ENCODE assay signal across 8 mouse cellular contexts in genomic region chr13:21233732-21234705, GRCm38 (mm10). TPM values are rescaled to one million over a fixed set of nuclear protein-coding genes. Genes with fewer than 3 reads are reported as not detected.
DNase-seq lines count a peak whose midpoint lies in the region; ATAC-seq and TF ChIP-seq lines count a peak whose summit lies in the region.

No protein-coding gene starts in this region.

- peaks cover 3% of the 10 kb centered on the region; the same call in 1 of the 2 replicates for H3K4me1 ChIP-seq in forebrain, embryonic 14.5 days (ENCODE audit: control insufficient read depth, insufficient read depth, low read length)
- no peaks in the 10 kb centered on the region for H3K4me1 ChIP-seq in liver, postnatal 0 days (ENCODE audit: insufficient read depth)
- H3K4me1 ChIP-seq in neural tube, embryonic 13.5 days (replicated peaks): peaks cover 5% of the 10 kb centered on the region; the same call in 1 of the 2 replicates

- WGBS in forebrain, embryonic 14.5 days: under 1% methylated on average over 43 of the region's 43 CpGs
- under 1% methylated on average over 43 of the region's 43 CpGs for WGBS in liver, postnatal 0 days (ENCODE audit: insufficient replicate concordance)
- 1% methylated on average over 43 of the region's 43 CpGs for WGBS in neural tube, embryonic 13.5 days

- no peaks in the 10 kb centered on the region for H3K27me3 ChIP-seq in forebrain, embryonic 14.5 days (replicated peaks; ENCODE audit: control insufficient read depth, insufficient read depth, low read length)
- H3K27me3 ChIP-seq in liver, postnatal 0 days (ENCODE audit: insufficient read depth, low read length): no peaks in the 10 kb centered on the region
- no peaks in the 10 kb centered on the region; the same call in 1 of the 2 replicates for H3K27me3 ChIP-seq in neural tube, embryonic 13.5 days

- intact Hi-C loops in heart, postnatal 14 days (cut with DNase I): loop anchor here (2.0 to 5.0 kb wide), 2 partner anchors 41 to 72 kb away; no protein-coding TSS in a partner anchor

- H3K9me3 ChIP-seq in forebrain, embryonic 14.5 days (replicated peaks; ENCODE audit: control insufficient read depth, low read length): no peaks in the 10 kb centered on the region
- H3K9me3 ChIP-seq in liver, postnatal 0 days (ENCODE audit: low read length): no peaks in the 10 kb centered on the region
- no peaks in the 10 kb centered on the region for H3K9me3 ChIP-seq in neural tube, embryonic 13.5 days

- H3K27ac ChIP-seq in forebrain, embryonic 14.5 days (ENCODE audit: low read depth, low read length): 0 out of 2 replicates have a peak overlapping the region, but pooled peaks have one; percentile 10
- H3K27ac ChIP-seq in liver, postnatal 0 days (ENCODE audit: low read depth): no peak overlapping the region
- H3K27ac ChIP-seq in neural tube, embryonic 13.5 days (replicated peaks): 0 out of 2 replicates have a peak overlapping the region, but pooled peaks have one; percentile 28

- TF ChIP-seq EP300 in liver, postnatal 0 days (IDR thresholded peaks at IDR 0.05; ENCODE audit: low read depth): no peak

- DNase-seq in ES-CJ7 (ENCODE audit: low read depth, low spot score): peak; percentile 93
- DNase-seq in cerebellum, adult 11 months: peak; percentile 83
- DNase-seq in forebrain, embryonic 14.5 days (ENCODE audit: low spot score): peak; percentile 92
- DNase-seq in heart, postnatal 14 days: peak; percentile 71 to 74
- peak; percentile 84 for DNase-seq in layer of hippocampus, adult 11-12 months (ENCODE audit: low spot score)
- peak; percentile 79 for DNase-seq in liver, postnatal 0 days
- peak; percentile 73 for DNase-seq in telencephalon, adult 2 months (ENCODE audit: low read depth, low spot score)

- TF ChIP-seq CTCF in liver, postnatal 0 days (IDR thresholded peaks at IDR 0.05; ENCODE audit: low read depth): peak; percentile 86

- peak overlapping the region; percentile 40 for H3K4me3 ChIP-seq in forebrain, embryonic 14.5 days (ENCODE audit: low read depth, low read length)
- H3K4me3 ChIP-seq in liver, postnatal 0 days (ENCODE audit: low read depth, low read length): peak overlapping the region; percentile 55
- peak overlapping the region; percentile 50 for H3K4me3 ChIP-seq in neural tube, embryonic 13.5 days

- peak overlapping the region; percentile 56 for H3K4me2 ChIP-seq in forebrain, embryonic 14.5 days (ENCODE audit: low read length)
- H3K4me2 ChIP-seq in liver, postnatal 0 days (ENCODE audit: low read depth, low read length): peak overlapping the region; percentile 86
- H3K4me2 ChIP-seq in neural tube, embryonic 13.5 days: peak overlapping the region; percentile 71

- H3K9ac ChIP-seq in forebrain, embryonic 14.5 days (ENCODE audit: low read length): peak overlapping the region; percentile 43; the same call in 1 of the 2 replicates
- H3K9ac ChIP-seq in liver, postnatal 0 days (replicated peaks): peak overlapping the region; percentile 51; the same call in 1 of the 2 replicates
- peak overlapping the region; percentile 60 for H3K9ac ChIP-seq in neural tube, embryonic 13.5 days

- no peaks in the 10 kb centered on the region for H3K36me3 ChIP-seq in forebrain, embryonic 14.5 days (ENCODE audit: control insufficient read depth, insufficient read depth, low read length)
- no peaks in the 10 kb centered on the region for H3K36me3 ChIP-seq in liver, postnatal 0 days (replicated peaks; ENCODE audit: insufficient read depth, low read length)
- no peaks in the 10 kb centered on the region for H3K36me3 ChIP-seq in neural tube, embryonic 13.5 days

- ATAC-seq in forebrain, embryonic 14.5 days: peak; percentile 97
- peak; percentile 95 for ATAC-seq in liver, postnatal 0 days
- peak; percentile 95 for ATAC-seq in neural tube, embryonic 13.5 days (ENCODE audit: low read depth)

RNA-seq across cellular contexts. Expression of gene Trim27, which starts 54.8 kb away (rescaled TPM):
- polyA plus RNA-seq in forebrain, embryonic 14.5 days (2014; fragmentation: Nextera tagmentation; extraction: Ambion mirVana): 80.7 and 82.3 TPM in 2 replicates
- total RNA-seq in heart, postnatal 14 days (2021): 10 to 100 TPM; 22.3 to 22.7 TPM
- 36.5 and 36.7 TPM in 2 replicates for polyA plus RNA-seq in liver, postnatal 0 days (2015; fragmentation: Nextera tagmentation; extraction: Ambion mirVana)
- 82.9 and 88.9 TPM in 2 replicates for polyA plus RNA-seq in neural tube, embryonic 13.5 days (2015; fragmentation: Nextera tagmentation; extraction: Ambion mirVana)

RNA-seq across cellular contexts. Expression of gene Gpx5, which starts 58.5 kb away (rescaled TPM):
- not detected in 2 replicates for polyA plus RNA-seq in forebrain, embryonic 14.5 days (2014; fragmentation: Nextera tagmentation; extraction: Ambion mirVana)
- total RNA-seq in heart, postnatal 14 days (2021): not detected
- polyA plus RNA-seq in liver, postnatal 0 days (2015; fragmentation: Nextera tagmentation; extraction: Ambion mirVana): not detected in 2 replicates
- not detected in 2 replicates for polyA plus RNA-seq in neural tube, embryonic 13.5 days (2015; fragmentation: Nextera tagmentation; extraction: Ambion mirVana)
